Mouse (Mus musculus) embryo, embryonic 9.5 days (tissue): ENCODE measurements around the gene Nanos3.

Source experiments
- DNase-seq: peaks from one replicate; pipeline ENCODE4 v3.0.0-alpha.2; 2017; ENCODE audit errors: extremely low spot score

Gene Nanos3

DNA sequence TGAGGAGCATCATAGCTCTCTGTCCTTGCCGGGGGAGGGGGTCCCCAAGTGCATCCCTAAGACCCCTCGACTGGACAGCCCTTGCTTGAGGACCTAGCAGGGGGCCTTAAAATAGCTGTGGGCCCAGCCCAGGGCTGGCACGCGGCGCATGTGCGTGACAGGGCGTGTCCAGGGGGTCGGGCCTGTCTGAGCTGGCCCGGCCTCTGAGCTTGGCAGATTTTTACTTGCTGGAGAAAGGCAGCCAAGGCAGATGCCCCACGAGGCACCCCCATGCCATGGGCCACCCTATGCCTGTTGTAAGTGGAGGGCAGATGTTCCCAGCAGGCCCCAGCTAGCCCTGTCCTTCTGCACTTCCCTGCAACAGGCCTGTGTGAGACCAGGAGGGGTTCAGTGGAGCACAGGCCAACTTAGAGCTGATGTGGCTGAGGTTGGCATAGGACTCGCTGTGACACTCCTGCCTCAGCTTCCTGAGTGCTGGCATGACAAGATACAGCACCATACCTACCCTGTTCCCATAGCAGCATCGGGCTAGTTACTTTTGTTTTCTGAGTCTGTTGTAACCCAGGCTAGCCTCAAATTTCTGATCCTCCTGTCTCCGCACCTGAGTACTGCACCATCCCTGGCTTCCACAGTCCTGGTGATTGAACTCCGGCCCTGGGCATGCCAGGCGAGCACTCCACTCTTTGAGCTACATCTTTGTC is 16.7 kb upstream of the Nanos3 start:
- DNase-seq = no peak

DNA sequence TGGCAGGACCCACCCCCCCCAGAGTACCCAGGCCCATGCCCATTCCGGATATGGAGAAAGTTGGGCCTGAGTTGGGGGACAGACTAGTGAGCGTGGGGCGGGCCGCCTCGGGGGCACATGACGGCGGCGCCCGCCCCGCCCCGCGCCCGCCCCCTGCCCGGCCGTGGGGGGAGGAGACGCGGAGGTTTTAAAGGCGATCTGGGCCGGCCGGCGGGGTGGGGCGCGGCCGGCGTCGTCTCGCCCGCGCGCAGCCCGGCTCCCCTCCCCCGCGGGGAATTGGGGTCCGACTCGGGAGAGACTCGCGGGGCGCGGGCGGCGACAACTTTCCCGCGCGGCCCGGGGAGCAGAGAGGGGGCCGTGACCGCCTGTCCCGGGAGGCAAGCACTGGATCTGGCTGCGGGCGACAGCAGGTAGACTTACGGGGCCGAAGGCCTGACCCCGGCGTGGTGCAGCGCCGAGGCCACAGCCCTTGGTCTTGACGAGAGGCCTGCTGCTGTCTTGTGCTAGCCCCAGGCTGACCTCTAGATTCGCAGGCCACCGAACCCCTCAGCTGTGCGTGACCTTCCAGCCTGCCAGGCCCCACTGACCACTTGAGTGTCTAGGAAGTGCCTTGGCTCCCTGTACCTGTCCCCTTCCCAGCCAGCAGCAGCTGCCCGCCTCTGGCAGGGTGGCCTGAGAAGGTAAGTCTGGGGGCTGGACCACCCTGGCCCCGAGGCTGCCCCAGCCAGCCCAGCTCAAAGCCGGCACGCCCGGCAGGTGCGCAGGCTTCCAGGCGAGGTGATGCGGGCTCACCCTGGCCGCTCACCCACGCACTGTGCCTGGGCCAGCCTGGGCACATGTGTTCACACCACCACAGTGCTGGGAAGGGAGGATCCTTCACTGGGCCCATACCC is 15.9 kb upstream of the Nanos3 start:
- DNase-seq = peak; percentile 68

DNA sequence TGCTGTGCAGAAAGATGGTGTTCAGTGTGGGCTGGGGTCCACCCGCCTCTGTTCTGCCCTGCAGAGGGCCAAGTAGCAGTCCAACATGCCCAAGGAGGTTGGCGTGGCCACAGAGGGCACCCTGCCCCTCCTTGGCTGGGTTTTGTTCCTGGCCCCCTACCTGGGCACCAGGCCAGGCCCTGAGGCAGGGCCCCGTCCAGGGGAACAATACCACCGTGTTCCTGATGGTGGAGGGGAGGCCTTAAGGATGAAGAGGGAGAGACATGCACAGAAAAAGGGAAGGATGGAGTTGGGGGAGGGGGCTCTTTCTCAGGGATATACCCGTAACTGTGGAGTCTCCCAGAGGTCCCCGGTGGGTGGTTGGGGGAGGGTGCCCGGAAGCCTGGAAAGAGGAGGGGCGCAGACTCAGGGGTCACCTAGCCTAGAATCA is 15.1 kb upstream of the Nanos3 start:
- DNase-seq = peak; percentile 27

DNA sequence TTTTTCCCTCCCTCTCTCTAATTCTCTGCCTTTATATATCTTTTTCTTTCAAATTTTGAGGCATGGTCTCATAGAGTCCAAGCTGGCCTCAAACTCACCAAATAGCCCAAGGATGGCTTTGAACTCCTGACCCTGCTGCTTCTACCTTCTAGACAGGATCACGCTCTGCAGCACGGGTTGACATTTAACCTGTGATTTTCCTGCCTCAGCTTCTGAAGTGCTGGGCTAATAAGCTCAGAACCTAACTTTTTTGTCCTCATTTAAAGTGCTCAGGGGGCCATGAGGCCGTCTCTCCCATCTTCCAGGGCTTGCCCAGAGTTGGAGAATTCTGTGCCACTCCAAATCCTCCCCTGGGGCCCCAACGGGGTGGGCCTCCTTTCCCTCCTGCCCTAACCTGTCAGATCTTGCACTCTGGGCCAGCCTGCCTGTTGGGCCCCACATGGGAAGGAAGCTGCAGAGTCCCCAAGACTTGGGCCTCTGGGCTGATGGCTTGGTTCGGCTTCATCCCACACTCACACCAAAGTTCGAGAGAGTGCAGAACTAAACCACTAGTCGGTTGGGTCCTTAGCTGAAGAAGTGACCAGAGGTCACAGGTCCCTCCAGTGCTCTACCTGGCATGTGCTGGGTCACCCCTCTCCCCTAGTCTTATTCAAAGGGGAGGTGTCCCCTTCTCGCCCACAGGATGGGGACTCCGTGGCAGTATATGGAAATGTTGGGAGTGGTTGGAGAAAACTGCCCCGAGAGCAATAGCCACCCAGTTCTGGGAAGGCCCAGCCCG is 14.5 kb upstream of the Nanos3 start:
- no peak for DNase-seq

DNA sequence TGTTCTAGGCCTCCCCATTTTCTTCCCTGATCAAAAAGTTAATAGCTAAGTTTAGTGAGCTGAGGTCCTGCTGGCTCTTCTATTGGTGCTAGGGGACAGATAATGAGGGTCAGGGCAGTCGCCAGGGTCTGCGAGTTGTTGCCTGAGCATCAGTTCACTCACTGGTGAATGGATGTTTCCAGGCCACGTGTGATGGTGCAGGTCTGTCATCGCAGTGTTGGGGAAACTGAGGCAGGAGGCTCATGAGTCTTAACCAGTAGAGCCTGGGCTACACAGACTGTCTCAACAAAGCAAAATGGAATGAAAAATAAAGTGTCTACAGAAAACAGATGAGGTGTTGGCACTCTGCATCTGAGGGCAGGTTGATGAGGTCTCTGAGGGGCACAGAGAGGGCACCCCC is 13.9 kb upstream of the Nanos3 start:
- DNase-seq = no peak

DNA sequence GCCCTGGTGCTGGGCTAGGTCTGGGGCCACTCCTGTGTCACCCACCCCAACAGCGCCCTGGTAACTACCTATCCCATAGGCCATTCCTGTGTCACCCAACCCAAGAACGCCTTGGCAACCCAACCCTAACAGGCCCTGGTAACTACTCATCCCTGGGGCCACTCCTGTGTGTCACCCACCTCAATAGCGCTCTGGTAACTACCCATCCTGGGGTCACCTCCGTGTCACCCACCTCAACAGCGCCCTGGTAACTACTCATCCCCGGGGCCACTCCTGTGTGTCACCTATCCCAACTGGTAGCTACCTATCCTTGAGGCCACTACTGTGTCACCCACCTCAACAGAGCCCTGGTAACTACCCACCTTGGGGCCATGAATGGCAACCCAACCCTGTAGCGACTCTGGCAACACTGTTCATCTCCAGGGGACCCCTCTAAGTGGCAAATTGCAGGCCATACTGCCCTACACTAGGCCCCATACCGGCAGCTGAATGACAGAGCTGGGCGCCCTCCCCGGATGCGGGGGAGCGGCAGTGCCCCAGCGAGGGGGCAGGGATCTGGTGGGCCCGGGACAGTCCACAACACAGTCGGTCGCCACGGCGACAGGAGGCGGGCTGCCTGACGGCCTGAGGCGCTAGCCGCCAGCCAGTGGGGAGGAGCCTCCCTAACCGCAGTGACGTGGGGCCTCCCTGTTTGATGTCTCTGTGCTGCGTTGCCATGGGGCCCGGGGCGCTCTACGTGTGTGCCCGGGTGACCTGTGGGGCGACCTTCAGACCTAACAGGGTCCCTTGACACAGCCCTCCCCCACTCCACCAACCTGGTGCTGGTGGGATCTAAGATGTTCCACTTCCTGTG is 13.1 kb upstream of the Nanos3 start:
- peak; percentile 91 for DNase-seq

DNA sequence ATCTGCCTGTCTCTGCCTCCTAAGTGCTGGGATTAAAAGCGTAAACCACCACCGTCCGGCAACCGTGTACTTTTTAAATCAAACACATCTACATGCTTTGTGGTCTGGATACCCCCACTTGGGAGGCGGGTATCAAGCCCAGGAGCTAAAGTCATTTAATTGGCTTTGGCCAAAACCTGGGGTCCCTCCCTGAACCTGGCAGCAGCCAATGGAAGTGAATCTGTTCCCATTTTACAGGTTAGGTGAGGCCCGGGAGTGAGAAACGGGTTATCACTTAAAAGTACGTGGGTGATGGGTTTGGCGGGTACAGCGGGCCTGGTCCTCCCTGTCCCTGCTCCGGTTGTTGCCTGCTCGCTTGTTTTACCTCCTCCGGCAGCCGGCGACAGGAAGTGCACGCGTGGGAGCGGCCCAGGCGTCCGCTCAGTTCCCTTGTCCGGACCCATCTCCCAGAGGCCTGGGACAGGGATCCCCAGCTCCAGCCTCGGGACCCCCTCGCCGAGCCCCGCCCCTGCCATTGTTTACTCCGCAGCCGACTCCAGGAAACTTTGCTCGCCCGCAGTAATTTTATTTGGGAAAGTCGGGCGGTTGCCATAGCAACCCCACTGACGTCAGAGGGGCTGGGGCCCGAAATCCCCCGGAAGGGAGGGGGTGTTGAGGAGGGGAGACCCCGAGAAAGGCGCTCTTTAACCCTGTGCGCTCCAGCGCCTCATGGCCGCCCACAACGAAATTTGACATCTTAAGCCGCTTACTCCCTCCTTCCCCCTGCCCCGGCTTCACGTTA is 12.3 kb upstream of the Nanos3 start:
- DNase-seq = peak; percentile 97

DNA sequence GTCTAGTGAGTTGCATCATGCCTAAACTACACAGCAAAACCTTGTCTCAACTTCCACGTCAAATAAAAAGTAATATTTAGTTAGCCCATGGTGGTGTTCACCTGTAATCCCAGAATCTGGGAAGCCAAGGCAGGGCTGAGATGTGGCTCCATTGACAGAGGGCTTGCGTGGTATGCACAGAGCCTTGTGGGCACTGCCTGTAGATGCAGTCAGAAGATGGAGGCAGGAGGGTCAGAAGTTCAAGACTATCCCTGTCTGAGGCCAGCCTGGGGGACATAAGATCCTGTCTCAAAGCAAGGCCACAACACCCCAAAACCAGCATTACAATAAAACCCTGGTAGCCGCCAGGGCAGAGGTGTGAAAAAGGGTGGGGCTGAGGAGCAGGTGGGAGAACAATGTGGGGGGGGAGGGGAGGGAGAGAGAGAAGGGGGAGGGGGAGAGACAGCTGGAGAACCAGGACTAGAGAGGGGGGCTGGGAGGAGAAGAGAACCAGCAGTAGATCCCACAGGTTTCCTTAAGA is 9.3 kb upstream of the Nanos3 start:
- no peak for DNase-seq

DNA sequence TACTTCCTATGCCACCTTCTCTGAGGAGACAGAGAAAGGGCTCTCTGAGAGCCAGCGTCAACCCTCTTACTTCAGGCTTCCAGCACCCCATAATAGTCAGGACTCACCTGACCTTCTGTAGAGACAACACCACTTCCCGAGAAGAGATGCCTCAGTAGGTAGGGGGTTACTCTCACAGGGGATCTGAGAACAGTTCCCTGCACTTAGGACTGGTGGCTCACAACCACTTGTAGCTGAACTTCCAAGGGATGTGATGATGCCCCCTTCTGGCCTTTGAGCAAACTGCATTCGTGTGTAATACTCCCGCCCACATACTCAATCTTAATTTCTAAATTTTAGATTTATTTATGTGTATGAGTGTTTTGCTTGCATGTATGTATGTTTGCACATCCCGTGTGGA is 8.5 kb upstream of the Nanos3 start:
- DNase-seq = no peak

DNA sequence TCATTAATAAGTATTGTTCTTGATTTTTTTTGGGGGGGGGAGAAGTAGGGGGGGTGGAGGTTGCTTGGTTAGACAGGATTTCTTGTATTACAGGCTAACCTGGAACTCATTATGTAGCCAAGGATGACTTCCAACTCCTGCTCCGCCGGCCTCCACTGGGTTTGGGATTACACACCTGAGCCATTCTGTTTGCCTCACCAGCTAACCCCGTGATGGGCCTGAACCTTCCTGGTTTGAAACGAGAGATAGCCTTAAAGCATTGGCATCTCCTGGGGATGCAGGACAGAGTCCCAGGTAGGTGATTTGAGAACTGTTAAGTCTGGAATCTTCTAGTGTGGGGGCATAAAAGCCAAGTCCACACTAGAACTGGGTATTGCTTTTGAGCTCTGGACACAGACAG is 8.1 kb upstream of the Nanos3 start:
- no peak for DNase-seq

DNA sequence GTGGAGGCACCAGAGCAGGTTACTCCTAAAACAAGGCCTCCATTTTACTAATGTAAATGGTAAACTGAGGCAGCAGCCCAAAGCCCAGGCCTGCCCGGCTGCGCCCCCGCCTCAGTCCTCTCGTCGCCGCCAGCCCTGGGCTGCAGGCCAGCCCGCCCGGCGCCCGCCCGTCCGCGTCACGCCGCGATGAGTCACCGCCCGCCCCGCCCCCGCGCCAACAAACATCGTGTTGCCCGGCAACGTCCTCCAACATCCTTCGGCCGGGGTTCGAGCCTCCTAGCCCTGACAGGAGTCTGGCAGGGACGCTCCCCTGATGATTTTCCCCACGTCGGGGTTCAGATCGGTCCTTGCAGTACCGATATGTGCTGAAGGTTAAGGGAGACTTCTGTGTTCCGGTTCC is 7.5 kb upstream of the Nanos3 start:
- peak; percentile 78 for DNase-seq

DNA sequence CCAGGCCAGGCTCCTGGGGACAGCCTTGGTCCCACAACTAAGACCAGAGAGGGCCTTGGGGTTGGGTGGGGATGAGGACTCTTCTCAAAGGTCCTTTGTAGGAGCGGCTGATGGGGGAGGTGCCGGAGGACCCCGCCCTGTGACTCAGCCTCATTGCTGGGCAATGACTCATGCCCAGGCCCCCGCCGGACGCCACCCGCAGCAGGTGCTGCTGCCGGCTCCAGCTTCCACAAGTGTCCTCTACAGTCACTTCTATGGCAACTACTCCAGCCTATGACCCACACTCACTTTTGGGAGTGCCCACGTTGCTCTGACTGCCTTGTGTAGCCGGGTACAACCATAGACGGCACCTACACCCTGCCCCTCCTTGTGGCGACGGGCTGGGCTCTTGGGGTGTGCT is 7.0 kb upstream of the Nanos3 start:
- DNase-seq = peak; percentile 29

DNA sequence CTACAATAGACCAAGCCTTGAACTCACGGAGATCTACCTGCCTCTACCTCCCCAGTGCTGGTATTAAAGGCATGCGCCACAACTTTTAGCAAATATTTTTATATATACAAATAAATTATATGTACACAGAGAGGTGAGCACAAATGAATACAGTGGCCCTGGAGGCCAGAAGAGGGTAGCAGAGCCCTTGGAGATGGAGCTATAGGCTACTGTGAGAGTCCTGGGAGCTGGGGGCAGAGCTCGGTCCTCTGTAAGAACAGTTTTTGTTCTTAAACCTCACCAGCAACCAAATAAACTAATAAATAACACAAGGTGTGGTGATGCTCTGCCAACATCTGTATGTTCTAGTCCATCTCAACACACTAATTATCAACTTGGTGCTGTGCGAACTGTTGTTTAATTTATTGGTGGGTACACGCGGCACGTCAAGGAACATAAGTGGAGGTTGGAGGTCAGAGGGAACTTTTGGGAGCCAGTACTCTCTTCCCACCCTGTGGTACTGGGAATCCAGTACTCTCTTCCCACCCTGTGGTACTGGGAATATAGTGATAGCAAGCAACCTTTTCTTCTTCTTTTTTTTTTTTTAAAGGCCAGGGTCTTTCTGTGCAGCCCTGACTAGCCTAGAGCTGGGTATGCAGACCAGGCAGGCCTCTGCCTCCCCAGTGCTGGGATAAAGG is 5.3 kb upstream of the Nanos3 start:
- DNase-seq = no peak

DNA sequence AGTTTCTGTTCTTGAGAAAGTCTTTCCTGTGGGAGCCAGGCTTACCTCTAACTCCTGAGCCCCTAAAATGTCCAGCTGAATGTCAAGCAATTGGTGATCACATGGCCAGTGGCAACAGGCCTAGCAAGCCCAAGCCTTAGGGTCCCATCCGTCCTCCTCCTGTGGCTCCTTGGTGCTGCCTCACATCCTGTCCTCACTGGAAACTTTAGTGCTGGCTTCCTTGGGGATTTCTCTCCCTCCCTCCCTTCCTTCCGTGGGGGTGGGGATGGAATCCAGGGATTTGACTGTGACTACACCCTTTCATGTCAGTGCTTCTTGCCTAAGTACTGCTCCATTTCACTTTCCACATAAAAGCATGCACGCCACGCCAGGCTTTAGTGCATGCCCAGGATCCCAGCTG is 4.6 kb upstream of the Nanos3 start:
- no peak for DNase-seq

DNA sequence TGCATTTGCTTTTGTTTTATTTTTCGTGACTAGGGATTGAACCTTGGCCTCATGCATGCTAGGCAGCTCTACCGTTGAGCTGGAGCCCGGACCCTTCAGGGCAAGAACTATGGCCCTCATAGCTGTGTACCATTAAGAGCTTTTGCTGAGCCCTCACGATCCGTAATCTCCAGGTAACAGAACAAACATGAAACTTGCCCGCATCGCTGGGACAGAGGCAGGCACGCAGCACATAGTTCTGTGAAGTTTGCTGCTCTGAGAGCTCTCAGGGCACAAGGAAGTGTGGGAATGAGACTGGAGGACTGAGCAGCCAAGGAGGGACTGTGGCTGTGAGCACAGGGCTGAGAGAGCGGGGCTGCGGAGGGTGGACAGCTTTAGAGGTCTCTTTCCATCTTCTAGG is 3.7 kb upstream of the Nanos3 start:
- DNase-seq = no peak

DNA sequence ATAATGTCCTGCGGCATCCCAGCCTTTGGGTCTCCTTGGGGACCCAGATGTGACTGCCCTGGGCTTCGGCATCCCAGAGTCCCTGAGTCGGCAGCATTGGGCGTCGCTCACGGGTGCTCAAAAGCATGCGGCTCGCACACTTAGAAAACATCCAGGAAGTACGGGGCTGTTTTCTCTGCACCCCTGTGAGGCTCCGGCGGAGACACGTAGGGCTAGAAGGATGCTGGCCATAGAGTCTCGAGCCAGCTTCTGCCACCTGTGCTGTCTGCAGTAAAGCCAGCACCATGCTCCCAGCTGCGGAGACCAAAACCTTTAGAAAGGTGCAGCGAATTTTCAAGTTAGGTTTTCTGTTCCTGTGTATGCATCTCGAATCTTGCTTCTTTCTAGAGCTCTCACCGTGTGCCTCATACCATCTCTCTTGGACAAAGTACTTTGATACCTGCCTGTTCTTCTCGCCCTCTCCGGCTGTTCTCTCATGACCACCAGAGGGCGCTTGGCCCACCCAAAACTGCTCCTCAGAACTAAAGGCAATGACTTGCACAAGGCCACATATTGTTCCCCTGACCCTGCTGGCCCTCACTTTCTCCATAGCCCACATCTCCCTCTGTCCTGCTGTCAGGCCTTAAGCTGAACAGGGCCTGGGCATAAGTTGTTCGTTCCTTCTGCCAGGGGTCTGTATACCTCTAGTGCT is 2.2 kb upstream of the Nanos3 start:
- DNase-seq = peak; percentile 81

DNA sequence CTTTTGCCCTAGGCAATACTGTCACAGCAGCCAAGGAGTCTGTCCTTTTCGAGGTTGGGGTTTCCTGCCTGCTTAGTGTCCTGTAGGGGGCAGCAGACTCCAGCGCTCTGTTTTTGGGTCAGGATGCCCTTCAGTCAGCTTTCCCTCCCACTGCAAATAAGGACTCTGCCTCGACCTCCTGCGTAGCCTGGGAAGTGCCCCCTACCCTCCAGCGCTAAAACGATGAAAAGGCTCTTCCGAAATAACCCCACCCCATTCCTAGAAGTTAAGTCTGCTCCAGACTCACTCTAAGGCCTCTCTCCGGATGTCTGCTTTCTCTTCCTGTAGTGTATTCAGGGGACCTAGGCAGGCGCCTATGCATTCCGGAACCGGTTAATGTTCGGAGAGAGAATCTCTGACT is 1.5 kb upstream of the Nanos3 start:
- DNase-seq = peak; percentile 80

DNA sequence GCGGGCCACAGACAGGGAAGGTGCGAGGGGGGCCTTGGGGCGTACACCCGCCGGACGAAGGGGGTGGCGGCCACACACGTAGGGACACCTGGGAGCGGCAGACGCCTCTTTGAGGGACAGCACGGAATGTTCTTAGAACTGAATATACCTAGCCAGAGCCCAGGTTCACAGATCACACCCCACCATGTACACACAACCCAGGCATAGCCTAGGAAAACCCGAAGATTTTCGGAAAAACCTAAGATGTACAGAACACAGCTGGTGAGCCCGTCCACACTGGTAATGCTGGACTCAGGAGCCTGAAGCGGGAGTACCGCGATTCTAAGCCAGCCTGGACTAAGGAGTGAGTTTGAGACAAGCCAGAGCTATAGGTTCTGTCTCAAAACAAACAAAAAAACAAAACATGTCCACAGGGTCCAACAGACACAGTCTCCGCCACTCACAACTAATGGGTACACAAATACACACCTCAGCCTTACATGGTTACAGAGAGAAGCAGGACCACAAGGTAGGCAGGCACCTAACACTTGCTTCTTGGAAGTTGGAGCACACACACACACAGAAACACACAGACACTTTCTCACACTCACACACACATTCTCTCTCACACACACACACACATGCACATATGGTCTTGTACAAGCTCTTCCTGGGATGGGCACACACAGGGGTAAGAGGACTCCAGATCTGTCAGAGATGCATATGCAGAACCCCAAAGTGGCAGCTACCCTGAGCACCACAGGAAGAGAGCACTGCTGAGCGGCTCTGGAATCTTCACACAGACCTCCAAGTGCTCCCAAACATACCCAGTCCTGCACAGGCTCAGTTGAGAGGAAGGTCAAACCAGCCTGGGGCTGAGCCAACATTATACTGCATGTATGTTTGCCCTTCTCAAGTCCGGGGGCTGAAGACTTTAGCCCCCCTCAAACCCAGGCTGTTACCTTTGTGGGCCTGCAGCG is 653 bp downstream of the Nanos3 start:
- no peak for DNase-seq
